ENCODE assay signal across 14 mouse cellular contexts in genomic region chr2:127907679-127908042, GRCm38 (mm10).
DNase-seq lines count a peak whose midpoint lies in the region; ATAC-seq lines count a peak whose summit lies in the region.
"Had no signal": no experiment of that assay in that cellular context is flagged by ENCODE, and none has a peak within 500 bp of the region (broad histone marks: within the 10 kb centered on the region; RNA-seq: fewer than 3 reads in every experiment).

No protein-coding gene starts in this region.

- peak; percentile 76 for ATAC-seq in kidney, embryonic 15.5 days (replicated peaks; ENCODE audit: low FRiP score)
- peak; percentile 79 for ATAC-seq in embryonic facial prominence, embryonic 11.5 days (replicated peaks; ENCODE audit: insufficient number of reproducible peaks, low FRiP score, low TSS enrichment, low read depth)
- ATAC-seq in intestine, embryonic 16.5 days: no peak
- ATAC-seq in frontal cortex, adult (ENCODE audit: low TSS enrichment): no peak
- ATAC-seq: liver, postnatal 0 days; Patski had no signal

- H3K27me3 ChIP-seq in kidney, embryonic 15.5 days: no peaks in the 10 kb centered on the region
- no peaks in the 10 kb centered on the region for H3K27me3 ChIP-seq in embryonic facial prominence, embryonic 11.5 days (ENCODE audit: control insufficient read depth, insufficient read depth, low read length)
- H3K27me3 ChIP-seq in intestine, embryonic 16.5 days (replicated peaks; ENCODE audit: control insufficient read depth, insufficient read depth, low read length): no peaks in the 10 kb centered on the region

- no peak overlapping the region for H3K9ac ChIP-seq in kidney, embryonic 15.5 days
- no peak overlapping the region for H3K9ac ChIP-seq in embryonic facial prominence, embryonic 11.5 days (replicated peaks; ENCODE audit: low read length)
- H3K9ac ChIP-seq in intestine, embryonic 16.5 days (ENCODE audit: low read depth, low read length): no peak overlapping the region
- H3K9ac ChIP-seq: liver, postnatal 0 days had no signal

- no peak overlapping the region for H3K4me3 ChIP-seq in kidney, embryonic 15.5 days (replicated peaks)
- H3K4me3 ChIP-seq in embryonic facial prominence, embryonic 11.5 days (ENCODE audit: low read depth, low read length): no peak overlapping the region
- no peak overlapping the region for H3K4me3 ChIP-seq in intestine, embryonic 16.5 days (ENCODE audit: low read length)
- H3K4me3 ChIP-seq: gastrocnemius, adult 2 months; megakaryocyte, embryonic 14.5 days had no signal

- no peak for DNase-seq in kidney, adult 9 months
- DNase-seq in embryonic facial prominence, embryonic 11.5 days (ENCODE audit: low spot score): peak; percentile 65
- DNase-seq in mesoderm, embryonic 11.5 days (ENCODE audit: low read depth, low spot score): peak; percentile 84
- no peak for DNase-seq in B cell, adult 2 months
- DNase-seq in urinary bladder, postnatal 4 days (ENCODE audit: low spot score in 2 of 2): no peak
- DNase-seq: cerebellum, adult 9-11 months; gastrocnemius, adult 2 months; liver, postnatal 0 days had no signal

- H3K4me2 ChIP-seq in kidney, embryonic 15.5 days: no peak overlapping the region
- H3K4me2 ChIP-seq in embryonic facial prominence, embryonic 11.5 days (ENCODE audit: low read depth, low read length): no peak overlapping the region
- H3K4me2 ChIP-seq in intestine, embryonic 16.5 days (ENCODE audit: low read depth, low read length): no peak overlapping the region
- H3K4me2 ChIP-seq: heart, embryonic 11.5 days had no signal

- peak overlapping the region; percentile 85 for H3K27ac ChIP-seq in kidney, embryonic 15.5 days
- peak overlapping the region; percentile 63; the same call in 1 of the 2 replicates for H3K27ac ChIP-seq in embryonic facial prominence, embryonic 11.5 days (replicated peaks; ENCODE audit: low read depth, low read length)
- peak overlapping the region; percentile 20; the same call in 1 of the 2 replicates for H3K27ac ChIP-seq in intestine, embryonic 16.5 days (ENCODE audit: low read length)
- H3K27ac ChIP-seq: gastrocnemius, adult 2 months had no signal

- H3K36me3 ChIP-seq in kidney, embryonic 15.5 days: no peaks in the 10 kb centered on the region
- no peaks in the 10 kb centered on the region for H3K36me3 ChIP-seq in embryonic facial prominence, embryonic 11.5 days (replicated peaks; ENCODE audit: control insufficient read depth, insufficient read depth, low read depth, low read length)
- H3K36me3 ChIP-seq in intestine, embryonic 16.5 days (ENCODE audit: control insufficient read depth, insufficient read depth, low read length): no peaks in the 10 kb centered on the region

- H3K4me1 ChIP-seq in kidney, embryonic 15.5 days: peaks cover 45% of the 10 kb centered on the region
- peaks cover 10% of the 10 kb centered on the region for H3K4me1 ChIP-seq in embryonic facial prominence, embryonic 11.5 days (ENCODE audit: control insufficient read depth, insufficient read depth, low read length)
- H3K4me1 ChIP-seq in intestine, embryonic 16.5 days (ENCODE audit: control insufficient read depth, insufficient read depth, low read length): peaks cover 5% of the 10 kb centered on the region

- WGBS in kidney, embryonic 15.5 days: 28% methylated on average over 1 of the region's 1 CpGs
- WGBS in embryonic facial prominence, embryonic 11.5 days: 11% methylated on average over 1 of the region's 1 CpGs
- 49% methylated on average over 1 of the region's 1 CpGs for whole genome bisulfite sequencing in intestine, embryonic 16.5 days

- H3K9me3 ChIP-seq in kidney, embryonic 15.5 days (replicated peaks): no peaks in the 10 kb centered on the region
- no peaks in the 10 kb centered on the region for H3K9me3 ChIP-seq in embryonic facial prominence, embryonic 11.5 days (replicated peaks; ENCODE audit: control insufficient read depth, low read length)
- H3K9me3 ChIP-seq in intestine, embryonic 16.5 days (ENCODE audit: control insufficient read depth, low read length): no peaks in the 10 kb centered on the region
- H3K9me3 ChIP-seq: megakaryocyte, embryonic 14.5 days had no signal

Comparison
In these comparisons a context has a peak if more than half of its experiments do, and no peak if none do; other contexts are left out.
1. ATAC-seq: peak in kidney, embryonic 15.5 days (single experiment) and embryonic facial prominence, embryonic 11.5 days (single experiment); none in intestine, embryonic 16.5 days (single experiment) and frontal cortex, adult (single experiment).
2. H3K27ac ChIP-seq: peak in every context shown above with its lines; median percentile 85 in kidney, embryonic 15.5 days; 63 in embryonic facial prominence, embryonic 11.5 days; 20 in intestine, embryonic 16.5 days.
3. DNase-seq: peak in embryonic facial prominence, embryonic 11.5 days (single experiment) and mesoderm, embryonic 11.5 days (single experiment); none in kidney, adult 9 months (single experiment), B cell, adult 2 months (0 of 2) and urinary bladder, postnatal 4 days (0 of 2).